Mouse (Mus musculus) embryonic fibroblast, embryonic 13.5 days (primary cell): ENCODE measurements around the gene Vmn1r193.

Experiments used
- CTCF ChIP-seq: IDR thresholded peaks from 2 replicates; pipeline ENCODE4 v1.5.1; 2011; ENCODE audit warnings: mild to moderate bottlenecking, control low read depth, low read length, moderate library complexity, borderline replicate concordance; ENCODE audit not compliant: insufficient read depth
- POLR2A ChIP-seq: IDR thresholded peaks from 2 replicates; pipeline ENCODE4 v1.6.1; 2011; ENCODE audit warnings: low read depth, mild to moderate bottlenecking, control low read depth, low read length, moderate library complexity

- TF ChIP-seq CTCF (no peak), POLR2A (no peak)
These were observed 33.6 kb downstream of the Vmn1r193 start for GRCm38 (mm10) chr13:22189313-22189712.
